Mouse (Mus musculus) forebrain, embryonic 13.5 days (tissue): ENCODE data around the gene Kmt2e. TPM values are rescaled to one million over a fixed set of nuclear protein-coding genes. Genes with fewer than 3 reads are reported as not detected.

Experiments
- ATAC-seq: fragments of 200-750 bp; cut with Nextera tagmentation; 2 replicates; pipeline ENCODE4 v1.8.0; 2017
- H3K27ac ChIP-seq: fragments of 300-500 bp; sonication (generic); 2 replicates; pipeline ENCODE4 v1.5.1; 2015; ENCODE audit warnings: inconsistent platforms, mild to moderate bottlenecking, moderate library complexity
- H3K27me3 ChIP-seq: fragments of 300-500 bp; sonication (generic); 2 replicates; pipeline ENCODE4 v1.6.1; 2015; ENCODE audit warnings: mild to moderate bottlenecking, inconsistent platforms
- H3K36me3 ChIP-seq: fragments of 300-500 bp; sonication (generic); 2 replicates; pipeline ENCODE4 v1.6.1; 2015; ENCODE audit warnings: mild to moderate bottlenecking, inconsistent platforms; ENCODE audit not compliant: poor library complexity, severe bottlenecking
- H3K4me1 ChIP-seq: fragments of 300-500 bp; sonication (generic); 2 replicates; pipeline ENCODE4 v1.6.1; 2015; ENCODE audit warnings: inconsistent platforms
- H3K4me2 ChIP-seq: fragments of 300-500 bp; sonication (generic); 2 replicates; pipeline ENCODE4 v1.6.1; 2015; ENCODE audit warnings: inconsistent platforms, mild to moderate bottlenecking, moderate library complexity
- H3K4me3 ChIP-seq: fragments of 300-500 bp; sonication (generic); 2 replicates; pipeline ENCODE4 v1.5.1; 2015; ENCODE audit warnings: mild to moderate bottlenecking, inconsistent platforms
- H3K9ac ChIP-seq: fragments of 300-500 bp; sonication (generic); 2 replicates; pipeline ENCODE4 v1.6.1; 2015; ENCODE audit warnings: mild to moderate bottlenecking, inconsistent platforms
- H3K9me3 ChIP-seq: fragments of 300-500 bp; sonication (generic); replicated peaks from 2 replicates; pipeline ENCODE4 v1.6.1; 2016; ENCODE audit warnings: inconsistent platforms
- WGBS: fragments of 180-500 bp; shearing (Covaris S2); methylation state at CpG from one replicate; pipeline ENCODE4 v1.1.7; 2015; 5-methylcytosine and 5-hydroxymethylcytosine counted together
- polyA plus RNA-seq: library from polyadenylated mRNA; unstranded; fragments of >200 nt; fragmentation: Nextera tagmentation; extraction: Ambion mirVana; gene quantifications from 2 replicates; pipeline ENCODE4 v1.2.1, GENCODE M21; 2015

Kmt2e gene
- polyA plus RNA-seq, 1 experiment from 2014 or later: 165 TPM

DNA sequence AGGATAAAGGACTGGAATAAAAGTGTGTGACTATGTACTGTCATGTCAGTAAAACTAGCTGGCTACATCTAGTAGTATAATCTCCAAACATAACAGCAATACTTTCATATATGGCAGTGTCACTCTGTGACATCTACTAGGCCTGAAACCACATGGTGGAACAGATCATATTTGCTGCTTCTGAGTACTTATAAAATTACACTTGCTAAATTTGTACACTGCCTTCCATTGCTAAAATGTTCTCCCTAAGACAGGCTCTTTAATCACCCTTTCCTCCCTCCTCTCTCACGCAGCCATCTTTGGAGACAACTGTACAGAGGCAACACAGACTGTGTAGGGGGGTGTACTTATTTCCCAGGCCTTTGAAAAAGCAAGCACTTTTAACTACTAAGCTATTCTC is 13.8 kb upstream of the Kmt2e start:
- Histone ChIP-seq H3K4me3 (no peak overlapping the region), H3K27me3 (no peaks in the 10 kb centered on the region), H3K27ac (no peak overlapping the region), H3K4me1 (peaks cover 59% of the 10 kb centered on the region), H3K9ac (no peak overlapping the region), H3K9me3 (no peaks in the 10 kb centered on the region), H3K36me3 (peaks cover 16% of the 10 kb centered on the region; the same call in 1 of the 2 replicates), H3K4me2 (no peak overlapping the region)
- WGBS: 39% methylated on average over 1 of the region's 1 CpGs
- ATAC-seq: no peak

GRCm38 (mm10) chr5:23421440-23421839 is 12.8 kb upstream of the Kmt2e start:
- Histone ChIP-seq H3K27me3 (no peaks in the 10 kb centered on the region), H3K4me3 (no peak overlapping the region), H3K27ac (no peak overlapping the region), H3K36me3 (peaks cover 16% of the 10 kb centered on the region; the same call in 1 of the 2 replicates), H3K4me1 (peaks cover 60% of the 10 kb centered on the region), H3K9me3 (no peaks in the 10 kb centered on the region), H3K9ac (no peak overlapping the region), H3K4me2 (no peak overlapping the region)
- WGBS: 88% methylated on average over 2 of the region's 2 CpGs
- no peak for ATAC-seq

DNA sequence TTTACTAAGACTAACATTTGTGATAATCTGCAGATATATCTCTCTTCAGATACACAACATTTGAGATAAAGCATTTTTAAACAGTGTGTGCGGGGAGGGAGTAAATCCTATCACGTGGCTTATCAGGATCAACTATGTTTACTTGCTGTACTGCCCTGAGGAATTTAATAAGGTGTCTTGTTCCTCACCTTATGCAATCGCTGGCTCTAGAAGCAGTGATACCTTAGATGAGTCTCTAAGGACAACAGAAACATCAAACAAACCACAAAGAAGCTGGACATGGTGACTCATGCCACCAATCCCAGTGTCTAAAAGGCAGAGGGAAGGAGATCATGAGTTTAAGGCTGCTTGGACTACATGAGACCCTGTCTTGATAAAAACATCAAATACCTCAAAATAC is 11.2 kb upstream of the Kmt2e start:
- H3K36me3 ChIP-seq: peaks cover 16% of the 10 kb centered on the region; the same call in 1 of the 2 replicates
- no peaks in the 10 kb centered on the region for H3K9me3 ChIP-seq
- no peak overlapping the region for H3K4me3 ChIP-seq
- 90% methylated on average over 3 of the region's 3 CpGs for WGBS
- no peak overlapping the region for H3K27ac ChIP-seq
- H3K9ac ChIP-seq: no peak overlapping the region
- H3K27me3 ChIP-seq: no peaks in the 10 kb centered on the region
- peaks cover 58% of the 10 kb centered on the region for H3K4me1 ChIP-seq
- ATAC-seq: no peak
- H3K4me2 ChIP-seq: no peak overlapping the region

GRCm38 (mm10) chr5:23427501-23427900 is 6.7 kb upstream of the Kmt2e start:
- Histone ChIP-seq H3K9me3 (no peaks in the 10 kb centered on the region), H3K27me3 (no peaks in the 10 kb centered on the region), H3K27ac (no peak overlapping the region), H3K4me3 (no peak overlapping the region), H3K4me1 (peaks cover 61% of the 10 kb centered on the region), H3K9ac (no peak overlapping the region), H3K36me3 (peaks cover 14% of the 10 kb centered on the region; the same call in 1 of the 2 replicates), H3K4me2 (peak overlapping the region; percentile 4; the same call in 1 of the 2 replicates)
- WGBS: 20% methylated on average over 1 of the region's 1 CpGs
- ATAC-seq: no peak

- Histone ChIP-seq H3K36me3 (no peaks in the 10 kb centered on the region), H3K4me3 (peak overlapping the region; percentile 98), H3K27ac (peak overlapping the region; percentile 72), H3K9me3 (no peaks in the 10 kb centered on the region), H3K4me1 (peaks cover 46% of the 10 kb centered on the region), H3K4me2 (peak overlapping the region; percentile 78), H3K9ac (peak overlapping the region; percentile 65), H3K27me3 (no peaks in the 10 kb centered on the region)
- no peak for ATAC-seq
- 18% methylated on average over 10 of the region's 10 CpGs for WGBS
These were observed 3.0 kb upstream of the Kmt2e start for GRCm38 (mm10) chr5:23431070-23431864.

- Histone ChIP-seq H3K4me2 (peak overlapping the region; percentile 87), H3K4me3 (peak overlapping the region; percentile 98), H3K4me1 (peaks cover 47% of the 10 kb centered on the region), H3K9ac (peak overlapping the region; percentile 98), H3K27ac (peak overlapping the region; percentile 100), H3K27me3 (no peaks in the 10 kb centered on the region), H3K36me3 (no peaks in the 10 kb centered on the region), H3K9me3 (no peaks in the 10 kb centered on the region)
- 2% methylated on average over 10 of the region's 10 CpGs for WGBS
- no peak for ATAC-seq
These were observed 2.1 kb upstream of the Kmt2e start for GRCm38 (mm10) chr5:23431948-23432707.

DNA sequence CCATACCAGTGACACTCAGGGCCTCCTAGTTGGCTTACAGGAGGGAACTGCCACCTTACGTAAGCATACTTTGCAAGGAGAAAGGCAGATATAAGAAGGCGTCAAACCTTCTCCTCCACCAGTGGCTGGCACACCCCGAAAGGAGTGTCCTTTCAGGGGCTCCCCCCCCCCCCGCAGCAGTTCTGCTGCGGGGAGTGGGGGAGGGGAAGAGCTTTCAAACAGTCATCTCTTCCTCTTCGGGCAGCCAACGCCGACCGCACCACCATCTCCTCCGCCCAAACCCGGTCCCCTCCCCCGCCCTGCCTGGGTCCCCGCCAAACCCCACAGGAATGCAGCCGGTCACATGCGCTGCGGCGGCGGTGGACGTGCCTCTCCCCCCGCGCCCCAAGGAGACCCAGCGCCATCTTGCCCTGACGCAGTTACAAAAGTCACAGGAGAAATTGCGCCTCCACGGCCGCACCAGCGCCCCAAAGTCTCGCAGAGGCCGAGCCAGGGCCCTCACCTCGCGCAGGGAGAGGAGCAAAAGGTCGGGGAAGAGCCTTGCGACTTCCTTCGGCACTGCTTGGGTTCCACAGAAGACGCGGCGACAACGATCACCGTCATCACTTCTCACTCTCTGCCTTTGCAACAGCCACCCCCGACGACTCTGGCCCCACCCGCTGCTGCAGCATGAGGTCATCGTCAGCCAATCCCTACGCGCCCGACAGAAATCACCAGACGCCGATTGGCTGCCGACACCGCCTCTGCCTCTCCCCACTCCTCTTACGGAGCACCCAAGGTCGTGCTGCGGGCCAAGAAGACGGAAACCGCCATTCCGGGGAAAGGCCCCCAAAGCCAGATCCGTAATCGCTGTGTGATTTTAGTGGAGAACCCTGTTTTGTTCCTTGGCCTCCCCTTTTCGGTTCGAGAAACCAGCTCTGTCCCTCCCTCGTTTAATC is 1.3 kb upstream of the Kmt2e start:
- Histone ChIP-seq H3K27ac (peak overlapping the region; percentile 100), H3K4me3 (peak overlapping the region; percentile 98), H3K36me3 (no peaks in the 10 kb centered on the region), H3K4me2 (peak overlapping the region; percentile 87), H3K4me1 (peaks cover 46% of the 10 kb centered on the region), H3K27me3 (no peaks in the 10 kb centered on the region), H3K9me3 (no peaks in the 10 kb centered on the region), H3K9ac (peak overlapping the region; percentile 98)
- under 1% methylated on average over 53 of the region's 61 CpGs for WGBS
- ATAC-seq: peak; percentile 94

DNA sequence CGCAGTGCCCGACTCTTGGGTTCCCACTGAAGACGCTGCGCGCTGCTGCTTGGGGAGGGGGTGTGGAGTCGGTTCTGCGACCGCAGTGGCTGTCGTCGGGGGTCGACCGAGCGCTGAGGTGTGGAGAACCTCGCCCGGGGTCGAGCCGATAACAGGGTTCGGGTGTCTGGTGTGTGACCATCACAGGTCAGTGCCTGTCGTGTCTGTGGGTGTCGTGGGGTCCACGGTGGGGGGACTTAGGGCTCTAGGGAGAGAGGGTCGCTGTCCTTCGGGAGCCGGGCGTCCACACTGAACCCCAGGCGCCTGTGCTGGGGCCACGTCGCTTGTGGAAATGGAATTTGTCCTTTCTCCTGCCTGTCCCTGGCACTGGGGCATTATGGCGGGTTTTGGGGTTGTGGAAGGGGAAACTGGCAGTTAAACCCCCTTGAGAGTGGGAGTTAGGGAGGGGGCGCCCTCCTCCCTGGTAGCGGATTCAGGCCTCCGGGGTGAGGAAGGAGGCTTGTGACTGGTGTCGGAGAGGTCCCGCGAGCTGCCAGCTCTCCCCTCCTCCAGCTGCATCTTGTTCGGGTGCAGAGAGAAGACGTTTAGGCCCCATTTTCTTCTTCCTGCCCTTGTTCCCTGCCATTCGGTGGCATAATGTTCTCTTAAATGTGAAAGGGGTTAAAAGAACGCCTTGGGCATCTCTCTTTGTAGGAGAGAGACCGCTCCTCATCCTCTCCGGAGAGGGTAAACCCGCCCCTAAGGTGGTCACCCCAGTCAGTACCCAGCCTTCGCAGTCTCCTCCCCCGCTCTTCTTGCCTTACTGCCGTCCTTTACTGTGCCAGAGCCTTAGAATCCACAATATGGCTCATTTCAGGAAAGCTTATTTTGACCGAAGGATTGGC is 599 bp downstream of the Kmt2e start:
- peak; percentile 25 for ATAC-seq
- no peaks in the 10 kb centered on the region for H3K27me3 ChIP-seq

GRCm38 (mm10) chr5:23435482-23436125 is 1.4 kb downstream of the Kmt2e start:
- WGBS: under 1% methylated on average over 13 of the region's 13 CpGs
- Histone ChIP-seq H3K36me3 (no peaks in the 10 kb centered on the region), H3K27me3 (no peaks in the 10 kb centered on the region), H3K9ac (peak overlapping the region; percentile 98), H3K4me1 (peaks cover 31% of the 10 kb centered on the region), H3K9me3 (no peaks in the 10 kb centered on the region), H3K4me3 (peak overlapping the region; percentile 98), H3K27ac (peak overlapping the region; percentile 100), H3K4me2 (peak overlapping the region; percentile 87)
- no peak for ATAC-seq

More for the DNA sequence above, 599 bp downstream of the Kmt2e start:
- Histone ChIP-seq H3K27ac (peak overlapping the region; percentile 100), H3K9me3 (no peaks in the 10 kb centered on the region), H3K36me3 (no peaks in the 10 kb centered on the region), H3K9ac (peak overlapping the region; percentile 98), H3K4me2 (peak overlapping the region; percentile 87), H3K4me3 (peak overlapping the region; percentile 98), H3K4me1 (peaks cover 35% of the 10 kb centered on the region)
- whole genome bisulfite sequencing: under 1% methylated on average over 45 of the region's 46 CpGs

- peaks cover 31% of the 10 kb centered on the region for H3K4me1 ChIP-seq
- H3K27me3 ChIP-seq: no peaks in the 10 kb centered on the region
- no peak for ATAC-seq
- no peaks in the 10 kb centered on the region for H3K36me3 ChIP-seq
- whole genome bisulfite sequencing: 8% methylated on average over 2 of the region's 2 CpGs
- H3K9me3 ChIP-seq: no peaks in the 10 kb centered on the region
- peak overlapping the region; percentile 98 for H3K9ac ChIP-seq
- H3K4me3 ChIP-seq: peak overlapping the region; percentile 98
- no peak overlapping the region for H3K27ac ChIP-seq
- peak overlapping the region; percentile 87 for H3K4me2 ChIP-seq
These were observed 2.5 kb downstream of the Kmt2e start for GRCm38 (mm10) chr5:23436735-23437134.
